Mouse (Mus musculus): ENCODE measurements around the gene Stim1. TPM values are rescaled to one million over a fixed set of nuclear protein-coding genes. Genes with fewer than 3 reads are reported as not detected.
A peak's percentile ranks its signal among the peaks of the same experiment; 100 is the strongest.

The Stim1 gene
- polyA plus RNA-seq, 1 experiment, result not detected

- Histone ChIP-seq H3K27ac (ENCODE audit: insufficient read depth, low read depth, low read length) (no peak overlapping the region), H3K4me3 (ENCODE audit: insufficient read depth, low read depth, low read length) (no peak overlapping the region), H3K4me1 (ENCODE audit: control insufficient read depth, insufficient read depth, low read length) (peaks cover 13% of the 10 kb centered on the region; the same call in 1 of the 2 replicates)
- 68% methylated on average over 12 of the region's 12 CpGs for WGBS
- TF ChIP-seq CTCF (IDR thresholded peaks at IDR 0.05; ENCODE audit: insufficient read depth, low read depth, low read length), result no peak
Measured at GRCm38 (mm10) chr7:102246956-102247797, 20.4 kb upstream of the Stim1 start.

- H3K4me1 ChIP-seq (ENCODE audit: control insufficient read depth, insufficient read depth, low read length), result peaks cover 12% of the 10 kb centered on the region; the same call in 1 of the 2 replicates
- WGBS, result 48% methylated on average over 16 of the region's 16 CpGs
- TF ChIP-seq POLR2A (IDR thresholded peaks at IDR 0.05; ENCODE audit: insufficient read depth, low read depth, low read length) (no peak), CTCF (IDR thresholded peaks at IDR 0.05; ENCODE audit: insufficient read depth, low read depth, low read length) (no peak)
- H3K27ac ChIP-seq (ENCODE audit: insufficient read depth, low read depth, low read length), result no peak overlapping the region; the same call in 1 of the 2 replicates
- peak overlapping the region; percentile 14 for H3K4me3 ChIP-seq (ENCODE audit: insufficient read depth, low read depth, low read length)
Measured at GRCm38 (mm10) chr7:102248691-102249404, 18.8 kb upstream of the Stim1 start.

GRCm38 (mm10) chr7:102249531-102249895 is 18.1 kb upstream of the Stim1 start:
- Histone ChIP-seq H3K27ac (ENCODE audit: insufficient read depth, low read depth, low read length) (peak overlapping the region; percentile 2; the same call in 1 of the 2 replicates), H3K4me1 (ENCODE audit: control insufficient read depth, insufficient read depth, low read length) (peaks cover 10% of the 10 kb centered on the region; the same call in 1 of the 2 replicates), H3K4me3 (ENCODE audit: insufficient read depth, low read depth, low read length) (peak overlapping the region; percentile 70)
- TF ChIP-seq CTCF (IDR thresholded peaks at IDR 0.05; ENCODE audit: insufficient read depth, low read depth, low read length) (no peak), POLR2A (IDR thresholded peaks at IDR 0.05; ENCODE audit: insufficient read depth, low read depth, low read length) (no peak)
- WGBS, result 3% methylated on average over 23 of the region's 23 CpGs

GRCm38 (mm10) chr7:102249896-102250630 is 17.5 kb upstream of the Stim1 start:
- H3K4me1 ChIP-seq (ENCODE audit: control insufficient read depth, insufficient read depth, low read length), result peaks cover 10% of the 10 kb centered on the region; the same call in 1 of the 2 replicates
- TF ChIP-seq CTCF (IDR thresholded peaks at IDR 0.05; ENCODE audit: insufficient read depth, low read depth, low read length) (no peak), POLR2A (IDR thresholded peaks at IDR 0.05; ENCODE audit: insufficient read depth, low read depth, low read length) (0 out of 2 replicates have a peak, but pooled peaks have one; percentile 17)
- H3K4me3 ChIP-seq (ENCODE audit: insufficient read depth, low read depth, low read length), result peak overlapping the region; percentile 70
- peak overlapping the region; percentile 87 for H3K27ac ChIP-seq (ENCODE audit: insufficient read depth, low read depth, low read length)
- under 1% methylated on average over 48 of the region's 49 CpGs for WGBS

- Histone ChIP-seq H3K27ac (ENCODE audit: insufficient read depth, low read depth, low read length) (peak overlapping the region; percentile 87; the same call in 1 of the 2 replicates), H3K4me3 (ENCODE audit: insufficient read depth, low read depth, low read length) (peak overlapping the region; percentile 70), H3K4me1 (ENCODE audit: control insufficient read depth, insufficient read depth, low read length) (peaks cover 9% of the 10 kb centered on the region; the same call in 1 of the 2 replicates)
- WGBS, result under 1% methylated on average over 33 of the region's 33 CpGs
- TF ChIP-seq POLR2A (IDR thresholded peaks at IDR 0.05; ENCODE audit: insufficient read depth, low read depth, low read length) (no peak; the same call in 1 of the 2 replicates), CTCF (IDR thresholded peaks at IDR 0.05; ENCODE audit: insufficient read depth, low read depth, low read length) (peak; percentile 77)
Measured at GRCm38 (mm10) chr7:102250631-102251214, 16.9 kb upstream of the Stim1 start.

- TF ChIP-seq CTCF (IDR thresholded peaks at IDR 0.05; ENCODE audit: insufficient read depth, low read depth, low read length) (no peak), POLR2A (IDR thresholded peaks at IDR 0.05; ENCODE audit: insufficient read depth, low read depth, low read length) (no peak)
- WGBS, result 94% methylated on average over 1 of the region's 1 CpGs
- Histone ChIP-seq H3K4me3 (ENCODE audit: insufficient read depth, low read depth, low read length) (no peak overlapping the region), H3K4me1 (ENCODE audit: control insufficient read depth, insufficient read depth, low read length) (peaks cover 7% of the 10 kb centered on the region; the same call in 1 of the 2 replicates), H3K27ac (ENCODE audit: insufficient read depth, low read depth, low read length) (no peak overlapping the region)
Measured at GRCm38 (mm10) chr7:102253631-102254030, 14.0 kb upstream of the Stim1 start.

- 90% methylated on average over 3 of the region's 3 CpGs for WGBS
- no peak within 1 kb of the TSS for H3K27ac ChIP-seq (ENCODE audit: insufficient read depth, low read depth, low read length)
- TF ChIP-seq CTCF (IDR thresholded peaks at IDR 0.05; ENCODE audit: insufficient read depth, low read depth, low read length), result no peak
- H3K4me1 ChIP-seq (ENCODE audit: control insufficient read depth, insufficient read depth, low read length), result no peaks in the 10 kb centered on the region
- no peak within 1 kb of the TSS for H3K4me3 ChIP-seq (ENCODE audit: insufficient read depth, low read depth, low read length)
Measured at GRCm38 (mm10) chr7:102255954-102256353, 11.7 kb upstream of the Stim1 start, which contains the start of gene Rhog. Gene Rhog (minus strand): TSS chr7:102256054.

GRCm38 (mm10) chr7:102256636-102257035 is 11.0 kb upstream of the Stim1 start:
- H3K4me3 ChIP-seq (ENCODE audit: insufficient read depth, low read depth, low read length), result no peak overlapping the region
- H3K27ac ChIP-seq (ENCODE audit: insufficient read depth, low read depth, low read length), result no peak overlapping the region
- 90% methylated on average over 3 of the region's 3 CpGs for WGBS
- no peaks in the 10 kb centered on the region for H3K4me1 ChIP-seq (ENCODE audit: control insufficient read depth, insufficient read depth, low read length)
- no peak for TF ChIP-seq CTCF (IDR thresholded peaks at IDR 0.05; ENCODE audit: insufficient read depth, low read depth, low read length)
- TF ChIP-seq POLR2A (IDR thresholded peaks at IDR 0.05; ENCODE audit: insufficient read depth, low read depth, low read length), result no peak

Data from olfactory bulb, adult 2 months (tissue).